Mouse (Mus musculus): Measurements from ENCODE around the gene Crk.

The Crk gene

DNA sequence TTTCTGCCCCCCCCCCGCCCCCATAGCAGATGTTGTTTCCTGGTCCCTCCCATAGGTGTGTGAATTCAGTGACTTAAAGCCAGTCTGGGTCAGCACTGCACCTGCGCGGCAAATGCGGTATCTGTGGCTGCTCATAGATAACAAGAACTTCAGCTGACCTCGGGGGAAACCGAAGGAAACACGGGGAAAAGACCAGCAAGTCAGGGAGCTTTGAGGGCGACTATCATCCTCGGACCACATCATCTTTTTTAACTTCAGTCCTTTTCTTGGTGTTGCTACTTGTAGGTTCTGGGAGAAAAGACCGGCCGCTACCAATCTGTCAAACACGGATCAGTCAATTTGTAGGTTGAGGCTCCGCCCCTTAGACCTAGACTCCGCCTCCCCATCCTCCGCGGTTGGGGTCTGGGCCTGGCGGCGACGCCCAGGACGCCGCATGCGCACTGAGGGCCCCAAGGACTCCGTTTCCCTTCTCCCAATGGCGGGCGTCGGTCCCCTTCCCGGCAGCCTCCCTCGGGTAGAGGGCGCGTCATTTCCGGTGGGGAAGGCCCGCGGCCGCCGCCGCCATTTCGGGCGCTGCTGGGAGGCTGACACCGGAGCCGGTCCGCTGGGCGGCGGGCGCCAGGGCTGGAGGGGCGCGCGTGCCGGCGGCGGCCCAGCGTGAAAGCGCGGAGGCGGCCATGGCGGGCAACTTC lies at the start of gene Crk:
TSS of gene Crk (plus strand) at position 513 of the 692 bp plus-strand sequence.
- peak; percentile 96 for DNase-seq (ENCODE audit: low read depth, low spot score)

DNA sequence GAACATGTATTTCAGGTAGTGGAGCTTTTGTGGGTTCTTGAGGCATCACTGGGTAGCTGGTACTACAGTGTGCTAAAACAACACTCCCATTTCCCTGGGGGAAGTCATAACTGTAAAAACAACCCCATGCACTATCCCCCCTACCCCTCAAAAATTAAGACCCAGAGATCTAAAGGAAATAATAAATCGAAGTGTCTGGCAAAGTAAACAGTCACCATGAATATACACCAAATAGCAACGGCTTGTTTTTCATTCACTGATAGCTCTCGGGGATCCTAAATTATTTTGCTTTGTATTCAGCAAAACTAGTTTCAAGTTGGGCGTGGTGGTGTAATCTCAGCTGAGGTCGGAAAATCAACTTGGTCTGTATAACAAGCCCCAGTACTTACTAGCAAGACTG lies 49.0 kb upstream of the Crk start:
- no peak for DNase-seq (ENCODE audit: low read depth, low spot score)

DNA sequence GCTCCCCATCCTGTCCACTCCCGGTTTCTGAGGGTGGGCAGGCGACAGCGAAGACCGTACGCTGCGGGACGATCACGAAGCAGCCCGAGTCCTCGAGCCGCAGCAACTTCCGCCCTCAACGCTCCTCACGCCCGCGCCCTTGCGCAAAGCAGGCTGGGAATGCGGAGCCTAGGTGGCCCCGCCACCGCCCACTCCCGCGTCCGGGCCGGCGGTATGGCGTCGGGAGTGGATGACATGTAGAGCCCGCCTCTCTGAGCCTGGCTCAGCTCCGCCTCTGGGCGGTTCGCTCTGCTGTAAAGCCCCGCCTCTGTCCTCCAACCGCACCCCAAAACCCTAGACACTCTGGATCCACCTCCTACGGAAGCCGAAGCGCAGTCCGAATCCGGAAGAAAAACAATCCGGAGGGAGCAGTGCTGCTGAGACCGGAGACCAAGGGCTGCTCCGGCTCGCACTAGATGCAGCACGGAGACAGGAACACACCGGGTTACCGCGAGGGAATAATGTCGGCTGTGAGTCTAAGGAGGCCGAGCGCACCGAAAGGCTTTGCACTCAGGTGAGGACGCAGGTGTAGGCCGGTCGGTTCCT lies 48.3 kb upstream of the Crk start, which contains the start of gene Inpp5k:
TSS of gene Inpp5k (plus strand) at position 344 of the 585 bp plus-strand sequence.
- DNase-seq (ENCODE audit: low read depth, low spot score) = peak; percentile 90

DNA sequence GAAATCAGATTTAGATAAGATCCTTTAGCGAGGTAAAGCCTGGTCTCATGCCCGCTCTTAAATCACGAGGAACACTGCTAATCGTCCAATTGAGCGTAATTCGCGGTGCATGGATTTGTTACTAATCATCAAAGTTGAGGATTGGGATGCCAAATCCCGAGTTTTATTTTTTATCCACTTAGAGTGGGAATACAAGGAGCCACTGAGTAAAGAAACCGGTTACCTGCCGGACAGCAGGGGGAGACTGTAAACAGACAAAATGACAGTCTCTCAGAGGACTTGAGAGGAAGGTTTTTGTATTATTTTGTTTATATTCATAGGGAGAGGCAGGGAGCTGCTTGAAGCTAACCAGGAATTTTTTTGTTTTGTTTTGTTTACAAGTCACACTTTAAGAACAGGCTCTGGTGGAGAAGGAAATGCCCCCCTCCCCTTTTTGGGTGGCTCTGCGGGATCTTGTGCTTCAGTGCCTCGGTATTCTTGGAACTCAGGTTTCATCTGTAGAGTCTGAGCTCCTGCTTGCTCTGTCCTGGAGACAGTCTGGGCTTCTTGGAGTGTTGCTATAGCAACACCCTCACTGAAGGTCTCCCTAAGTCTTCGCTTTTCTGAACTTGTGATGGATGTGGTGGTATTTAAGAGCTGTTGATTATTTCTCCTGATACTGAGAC lies 47.4 kb upstream of the Crk start:
- no peak for DNase-seq (ENCODE audit: low read depth, low spot score)

DNA sequence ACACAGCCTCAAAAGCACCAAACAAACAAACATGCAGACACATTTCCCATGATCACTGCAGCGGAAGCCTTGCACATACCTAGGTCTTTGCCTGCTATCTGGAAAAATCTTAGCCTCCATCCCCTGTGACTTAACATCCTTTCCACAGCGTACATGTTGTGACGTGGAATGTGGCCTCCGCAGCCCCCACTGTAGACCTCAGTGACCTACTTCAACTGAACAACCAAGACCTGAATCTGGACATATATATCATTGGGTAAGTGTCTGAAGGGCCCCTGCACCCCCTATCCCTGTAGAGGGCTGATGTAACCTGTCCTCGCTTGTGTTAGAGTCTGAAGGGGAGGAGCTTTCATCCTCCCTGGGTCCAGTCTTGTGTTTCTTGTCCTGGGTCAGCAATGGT lies 46.1 kb upstream of the Crk start:
- DNase-seq (ENCODE audit: low read depth, low spot score) = no peak

DNA sequence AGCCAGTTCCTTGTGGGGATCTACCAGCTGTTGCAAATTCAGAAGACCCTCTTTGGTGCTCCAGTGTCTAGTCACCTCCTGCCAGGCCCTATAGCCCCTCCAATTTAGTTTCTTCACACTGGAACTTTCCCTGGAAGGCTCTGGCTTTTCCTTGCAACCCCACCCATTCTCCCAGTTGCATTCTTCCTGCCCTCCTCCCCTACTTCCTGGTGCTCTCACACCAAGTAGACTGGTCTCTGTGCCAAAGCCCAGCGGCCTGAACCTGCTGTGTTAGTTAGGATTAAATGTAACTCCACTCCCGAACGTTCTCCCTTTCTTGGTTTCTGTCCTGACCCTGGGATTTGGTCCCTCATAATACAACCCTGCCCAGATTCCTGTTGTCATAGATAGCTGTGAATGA lies 44.3 kb upstream of the Crk start:
- DNase-seq (ENCODE audit: low read depth, low spot score) = no peak

DNA sequence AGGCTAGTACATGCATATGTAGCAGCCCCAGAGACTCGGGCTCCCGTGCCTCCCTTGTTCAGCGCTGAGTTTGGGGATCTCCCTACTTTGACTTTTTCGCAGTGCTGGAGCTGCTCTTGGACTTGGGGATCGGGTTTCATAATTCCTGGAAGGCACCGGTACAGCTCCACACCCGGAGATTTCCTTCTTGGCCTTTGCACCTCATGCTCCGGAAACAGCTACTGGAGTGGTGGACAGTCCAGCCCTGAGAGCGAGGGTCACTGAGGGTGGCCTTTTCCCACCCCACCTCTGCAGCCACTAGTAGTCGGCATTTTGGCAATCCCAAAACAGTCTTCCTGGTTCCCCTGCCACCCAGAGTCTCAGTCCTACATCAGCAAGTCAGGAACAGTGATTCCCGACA lies 43.7 kb upstream of the Crk start:
- DNase-seq (ENCODE audit: low read depth, low spot score) = no peak

DNA sequence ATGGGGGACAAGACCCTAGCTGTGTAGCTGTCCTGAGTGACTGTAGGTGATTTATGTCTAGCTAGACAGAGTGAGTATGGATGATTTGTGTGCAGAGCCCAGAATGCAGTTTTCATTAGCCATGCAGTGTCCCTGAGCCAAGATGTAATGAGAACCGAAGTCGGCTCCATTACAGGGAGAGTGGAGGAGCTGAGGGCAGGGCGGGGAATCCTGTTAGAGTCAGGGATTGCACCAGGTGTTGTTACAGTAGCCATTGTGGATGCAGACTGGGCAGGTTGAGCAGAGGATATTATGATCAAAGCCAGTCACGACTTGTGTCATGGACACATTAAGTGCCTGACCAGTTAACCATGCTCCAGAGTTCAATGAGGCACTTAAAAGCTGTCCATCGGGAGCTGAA lies 35.7 kb upstream of the Crk start:
- DNase-seq (ENCODE audit: low read depth, low spot score) = no peak

DNA sequence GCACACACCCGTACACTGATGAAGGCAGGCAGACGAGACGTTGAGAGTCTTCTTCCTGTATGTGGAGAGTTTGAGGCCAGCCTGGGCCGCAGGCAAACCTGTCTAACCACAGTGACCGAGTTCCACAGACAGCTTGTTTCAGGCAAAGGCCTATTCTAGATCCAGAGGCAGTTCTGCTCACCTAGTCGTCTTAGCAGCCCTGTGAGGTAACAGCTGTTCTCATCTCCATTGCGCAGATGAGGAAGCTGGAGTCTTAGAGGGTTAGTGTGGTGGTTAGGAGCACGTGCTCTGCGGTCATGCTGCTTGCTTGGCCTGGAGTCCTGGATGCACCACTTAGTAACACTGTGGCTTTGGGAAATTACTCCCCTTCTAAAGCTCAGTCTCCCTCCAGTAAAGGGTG lies 34.4 kb upstream of the Crk start:
- DNase-seq (ENCODE audit: low read depth, low spot score) = no peak

DNA sequence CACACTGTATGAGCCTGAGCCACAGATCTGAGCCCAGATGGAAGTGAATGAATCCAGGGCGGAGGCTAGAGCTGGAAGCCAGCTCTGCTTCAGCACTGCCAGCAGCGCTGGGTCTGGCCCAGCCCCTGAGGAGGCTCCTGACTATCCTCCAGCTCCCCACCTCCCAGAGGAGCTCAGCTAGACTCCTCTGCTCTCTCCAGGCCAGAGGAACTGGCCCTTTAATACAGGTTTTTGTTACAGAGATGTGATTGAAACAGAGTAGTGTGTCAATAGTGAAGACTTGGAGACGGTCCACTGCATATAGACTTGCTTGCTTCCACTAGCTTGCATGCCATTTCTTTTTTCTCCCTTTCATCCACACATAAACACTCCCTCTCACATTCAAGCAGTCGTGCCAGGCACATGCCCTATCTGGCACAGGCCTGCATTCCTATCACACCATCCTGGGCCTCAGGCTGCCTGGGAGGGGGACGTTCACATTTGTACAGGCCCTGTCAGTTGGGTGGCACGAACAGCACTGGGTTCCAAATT lies 31.3 kb upstream of the Crk start:
- DNase-seq (ENCODE audit: low read depth, low spot score) = no peak

DNA sequence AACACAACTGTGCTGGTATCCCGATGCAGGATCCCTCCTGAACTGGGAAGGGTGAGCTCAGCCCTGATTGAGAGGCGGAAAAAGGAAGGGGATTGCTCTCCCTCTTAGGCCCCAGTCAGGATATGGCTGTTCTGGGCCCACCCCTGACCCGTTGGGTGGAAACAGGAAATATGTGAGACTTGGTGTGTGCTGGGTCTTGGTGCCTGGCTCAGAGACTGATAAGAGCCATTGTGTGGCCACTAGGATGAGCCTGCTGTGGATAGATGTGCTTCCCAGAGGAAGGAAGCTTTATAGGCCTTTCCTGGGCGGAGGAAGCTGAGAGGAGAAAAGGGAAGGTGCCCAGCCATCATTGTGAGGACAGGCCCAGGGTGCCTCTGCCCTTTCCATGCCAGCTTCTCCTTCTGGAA lies 29.9 kb upstream of the Crk start:
- DNase-seq (ENCODE audit: low read depth, low spot score) = no peak

DNA sequence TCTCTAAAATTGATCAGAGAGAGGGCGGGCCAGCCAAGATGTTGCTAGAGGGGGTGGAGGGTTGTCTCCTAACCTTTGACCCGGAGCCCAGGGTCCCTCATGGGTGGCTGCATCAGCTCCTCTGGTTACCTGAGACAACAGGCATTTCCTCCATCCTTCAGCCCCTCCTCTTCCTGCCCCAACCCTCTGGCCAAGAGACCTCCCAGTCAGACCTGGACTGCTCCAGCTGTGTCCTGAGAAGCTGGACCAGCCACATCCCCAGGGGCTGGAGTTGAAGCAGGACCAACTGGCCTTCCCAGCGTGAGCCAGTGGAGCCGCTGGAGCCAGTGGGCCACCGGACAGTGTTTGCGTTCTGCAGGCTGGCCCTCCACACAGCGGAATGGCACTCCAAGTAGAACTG lies 28.7 kb upstream of the Crk start, which contains the start of gene Myo1c:
TSS of gene Myo1c (plus strand) at position 194 of the 400 bp plus-strand sequence.
- DNase-seq (ENCODE audit: low read depth, low spot score) = no peak

DNA sequence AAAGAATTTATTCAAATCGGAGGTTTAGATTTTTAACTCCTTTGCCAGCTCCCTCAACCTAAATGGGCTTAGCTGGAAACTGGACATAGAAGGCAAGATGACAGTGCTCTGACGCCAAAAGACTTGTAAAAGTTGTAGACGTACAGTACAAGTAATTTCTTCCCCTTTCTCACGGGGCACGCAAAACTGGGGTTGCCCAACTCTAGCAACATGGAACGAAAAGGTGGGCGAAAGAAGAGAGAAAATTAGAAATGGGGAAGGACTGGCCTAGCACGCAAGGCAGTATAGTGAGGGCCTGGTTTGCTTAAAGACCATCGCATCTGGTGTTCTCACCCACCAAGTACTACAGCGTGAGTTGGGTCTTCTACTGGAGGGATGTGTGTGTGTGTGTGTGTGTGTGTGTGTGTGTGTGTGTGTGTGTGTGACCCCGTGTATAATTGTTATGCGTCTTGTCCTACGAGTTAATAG lies 28.1 kb upstream of the Crk start:
- no peak for DNase-seq (ENCODE audit: low read depth, low spot score)

DNA sequence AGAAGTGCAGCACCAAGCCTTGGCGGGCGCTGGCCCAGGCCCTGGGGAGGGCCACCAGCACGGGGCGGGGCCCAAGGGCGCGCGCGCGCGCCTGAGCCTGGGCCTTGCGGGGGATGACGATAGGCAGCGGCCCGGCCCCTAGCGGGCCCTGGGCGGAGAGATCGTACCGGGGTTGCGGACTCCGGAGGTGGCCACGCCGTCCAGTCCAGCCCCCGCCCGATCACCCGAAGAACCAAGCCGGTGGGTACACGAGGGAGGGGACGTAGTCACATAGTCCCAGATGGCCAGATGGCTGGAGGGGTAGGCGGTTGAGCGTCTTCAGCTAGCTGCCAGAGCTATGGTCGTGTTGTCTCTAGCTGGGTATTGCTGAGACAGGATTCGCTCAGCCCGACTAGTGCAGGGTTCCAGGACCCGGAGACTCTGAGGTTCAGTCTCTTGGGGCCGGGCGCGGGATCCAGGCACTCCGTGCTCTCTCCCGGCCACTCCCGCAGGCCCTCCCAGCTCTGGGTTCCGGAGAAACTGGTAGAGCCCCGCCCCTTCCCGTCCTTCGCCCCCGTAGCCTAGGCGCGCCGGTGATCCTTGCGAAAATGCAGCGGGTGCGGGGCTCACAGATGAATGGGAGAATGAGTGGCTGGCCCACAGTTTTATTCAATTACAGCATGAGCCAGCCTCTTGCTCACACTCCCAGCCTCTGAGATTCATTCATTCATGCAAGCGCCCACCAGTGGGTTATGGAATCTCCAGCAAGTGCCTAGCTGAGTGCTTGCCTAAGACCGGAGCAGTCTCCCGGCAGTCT lies 27.4 kb upstream of the Crk start:
- no peak for DNase-seq (ENCODE audit: low read depth, low spot score)

DNA sequence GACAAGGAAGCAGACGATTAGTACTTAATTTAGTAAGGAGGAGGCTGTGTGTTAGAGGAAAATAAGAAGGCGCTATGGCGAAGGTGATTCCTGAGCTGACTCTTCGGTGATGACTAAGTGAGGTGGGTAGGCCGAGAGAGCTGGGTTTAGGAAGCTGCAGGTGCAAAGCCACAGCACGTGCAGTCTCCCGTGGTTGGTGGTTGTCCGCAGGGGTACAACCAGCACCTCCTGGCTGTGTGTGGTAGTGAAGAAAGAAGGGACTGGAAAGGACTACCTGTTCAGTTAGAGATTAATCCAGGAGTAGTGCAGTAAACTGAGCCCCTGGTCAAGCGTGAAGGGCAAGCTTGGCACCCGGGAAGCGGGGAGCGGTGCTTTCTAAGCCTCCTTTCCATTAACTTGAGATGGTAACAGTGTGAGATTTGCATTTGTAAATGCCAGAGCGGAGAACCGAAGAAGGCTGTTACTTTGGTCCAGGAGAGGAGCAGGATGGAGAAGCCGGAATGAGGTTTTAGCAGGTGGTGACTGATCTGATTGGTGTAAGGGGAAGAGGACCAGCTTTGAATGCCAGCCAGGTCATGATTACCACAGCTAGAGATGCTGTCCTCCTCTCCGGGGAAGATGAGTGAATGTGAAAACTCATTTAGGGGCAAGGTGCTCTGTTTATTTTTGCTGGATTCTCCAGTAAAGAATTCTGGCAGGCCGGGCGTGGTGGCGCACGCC lies 26.7 kb upstream of the Crk start:
- DNase-seq (ENCODE audit: low read depth, low spot score) = no peak

DNA sequence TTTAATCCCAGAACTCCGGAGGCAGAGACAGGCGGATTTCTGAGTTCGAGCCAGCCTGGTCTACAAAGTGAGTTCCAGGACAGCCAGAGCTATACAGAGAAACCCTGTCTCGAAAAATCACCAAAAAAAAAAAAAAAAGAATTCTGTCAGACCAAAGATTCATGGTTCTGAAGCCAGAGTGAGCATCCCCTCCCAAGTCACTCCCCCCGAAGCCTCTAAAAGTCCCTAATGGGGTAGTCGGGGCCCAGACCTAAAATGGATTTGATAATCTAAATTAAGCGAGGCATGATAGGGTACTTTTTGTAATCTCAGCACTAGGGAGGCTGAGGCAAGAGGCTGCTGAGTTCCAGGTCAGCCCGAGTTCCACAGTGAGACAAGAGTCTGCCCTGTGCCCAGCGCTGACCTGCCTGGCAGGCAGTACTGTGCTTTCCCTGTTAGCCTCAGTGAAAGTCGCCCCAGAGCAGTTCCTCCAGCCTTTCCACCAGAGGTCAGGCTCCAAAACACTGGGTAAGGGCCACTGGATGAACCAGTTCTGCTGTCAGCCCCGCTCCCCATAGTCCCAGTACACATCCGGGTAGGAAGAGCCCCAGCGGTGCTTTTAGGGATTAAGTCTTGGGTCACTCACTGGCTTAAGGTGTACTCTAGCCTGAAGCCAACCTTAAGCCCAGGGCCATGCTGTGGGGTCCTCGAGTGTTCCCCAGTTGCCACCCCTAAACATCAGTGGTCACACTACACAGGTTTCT lies 25.9 kb upstream of the Crk start:
- no peak for DNase-seq (ENCODE audit: low read depth, low spot score)

DNA sequence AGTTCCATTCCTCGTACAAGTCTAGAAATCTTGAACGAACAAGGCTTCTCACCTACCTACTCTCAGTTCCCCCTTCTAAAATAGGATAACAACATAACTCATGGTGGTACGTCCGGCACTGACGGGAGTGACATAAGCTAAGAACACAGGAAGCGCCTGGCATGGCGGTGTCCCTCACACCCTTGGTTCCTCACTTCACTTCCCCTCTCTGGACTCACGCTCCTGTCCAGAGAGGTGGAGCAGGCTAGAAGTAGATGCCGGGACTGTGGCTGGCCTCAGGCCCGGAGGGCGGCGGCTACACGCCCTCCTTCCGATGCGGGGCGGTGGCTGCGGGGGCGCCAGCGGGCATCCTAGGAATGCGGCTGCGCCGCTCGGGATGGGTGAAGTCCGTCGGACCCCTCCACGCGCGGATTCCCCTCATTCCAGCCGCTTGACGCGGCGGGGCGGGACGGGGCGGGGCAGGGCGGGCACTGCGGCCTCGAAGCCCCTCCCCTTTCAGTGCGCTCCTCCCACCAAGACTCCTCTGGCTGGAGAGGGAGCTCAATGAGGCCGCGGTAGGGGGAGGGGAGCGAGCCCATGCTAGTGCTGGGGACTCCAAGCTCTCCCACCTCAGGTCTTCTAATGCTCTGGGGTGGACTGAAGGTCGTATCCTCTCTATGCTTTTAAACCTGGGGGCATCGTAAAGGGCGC lies 25.1 kb upstream of the Crk start:
- no peak for DNase-seq (ENCODE audit: low read depth, low spot score)

DNA sequence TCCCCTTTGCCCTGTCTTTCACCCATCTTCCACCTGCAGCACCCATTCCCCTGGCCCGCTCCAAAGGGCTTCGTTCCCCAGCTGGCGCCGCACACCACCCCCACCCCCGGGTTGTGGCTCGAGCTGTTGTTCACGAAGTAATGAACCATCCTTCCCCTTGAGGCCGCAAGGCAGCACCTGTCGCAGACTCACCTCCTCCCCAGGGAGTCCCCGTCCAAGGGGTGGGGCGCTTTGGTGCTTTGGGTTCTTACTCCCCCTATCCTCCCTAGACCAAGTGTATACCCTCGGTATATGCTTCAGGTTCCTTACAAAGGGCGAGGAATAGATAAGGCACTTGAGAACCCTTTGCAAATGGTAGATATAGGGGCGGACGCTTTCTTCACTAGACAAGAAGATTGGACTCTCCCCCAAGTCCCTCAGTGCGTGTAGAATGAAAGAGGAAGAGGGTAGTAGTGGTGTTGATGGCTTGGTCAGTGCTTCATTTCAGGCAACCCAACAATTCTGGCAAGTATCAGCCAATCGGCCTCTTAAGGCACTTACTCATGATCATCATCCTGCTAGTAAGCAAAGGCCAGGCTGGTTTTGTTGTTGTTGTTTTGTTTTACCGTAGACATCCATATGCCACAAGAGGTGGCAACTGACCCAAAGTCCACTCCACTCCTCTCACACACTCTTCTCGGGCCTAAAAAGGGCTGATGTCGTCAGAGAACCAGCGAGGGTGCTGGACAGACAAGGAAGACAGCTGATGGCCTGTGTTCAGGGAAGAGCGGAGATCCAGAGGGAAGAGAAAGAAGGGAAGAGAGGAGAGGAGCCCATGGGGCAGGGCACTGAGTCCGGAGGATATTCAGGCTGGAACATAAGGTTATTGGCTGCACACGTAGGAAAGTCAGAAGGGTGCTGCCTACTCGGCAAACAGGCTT lies 24.3 kb upstream of the Crk start:
- DNase-seq (ENCODE audit: low read depth, low spot score) = no peak

Data from retina, adult 2 months (tissue).